Mouse (Mus musculus) regulatory T cell (primary cell): ENCODE data around the gene F10.
"Not testable (repeated sequence)": the region's sequence is repeated elsewhere in the genome, so short reads cannot be mapped to it uniquely, and the experiment has no call there.

ENCODE experiments used
- in situ Hi-C: fragments of 300-600 bp; cut with MboI, MseI; formaldehyde crosslinking; loops from one replicate; pipeline ENCODE4 v1.15.1; 2025; ENCODE audit warnings: high pct_unique_total_duplicates

F10 gene

DNA sequence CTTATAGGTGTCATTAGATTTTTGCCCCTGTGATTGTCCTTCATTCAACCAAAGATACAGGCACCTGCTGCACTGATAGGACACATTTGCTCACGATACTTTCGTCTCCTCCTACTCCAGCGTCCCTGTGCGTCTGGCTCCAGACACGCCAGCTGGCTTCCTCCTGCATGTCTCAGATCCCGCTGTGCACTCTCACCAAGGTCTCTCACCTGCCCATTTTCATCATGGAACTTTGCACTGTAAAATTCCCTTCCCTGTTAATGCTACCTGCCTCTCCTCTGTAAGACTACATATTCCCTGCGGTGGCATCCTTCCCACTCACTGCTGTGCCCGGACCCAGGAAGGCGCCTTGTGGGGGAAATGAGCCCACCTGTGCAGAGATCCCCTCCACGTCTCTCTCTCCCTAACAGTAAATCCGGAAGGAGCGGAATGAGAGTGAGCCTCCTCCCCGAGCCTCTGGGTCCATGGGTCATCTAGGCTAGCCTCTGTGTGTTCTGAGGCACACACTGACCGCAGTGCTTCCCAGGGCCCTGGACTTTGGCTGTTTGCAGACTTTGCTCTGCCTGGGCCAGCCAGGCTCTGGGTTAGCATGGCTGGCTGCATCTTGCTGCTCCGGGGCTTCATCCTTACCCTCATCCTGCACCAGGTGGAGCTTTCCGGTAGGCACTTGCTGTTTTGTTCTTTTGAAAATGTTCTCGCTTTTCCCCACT is 23.5 kb downstream of the F10 start, which contains the start of gene Proz:
Proz (plus strand) TSS at position 474 of the 710 bp plus-strand sequence.
- in situ Hi-C loops, result no loop called here

DNA sequence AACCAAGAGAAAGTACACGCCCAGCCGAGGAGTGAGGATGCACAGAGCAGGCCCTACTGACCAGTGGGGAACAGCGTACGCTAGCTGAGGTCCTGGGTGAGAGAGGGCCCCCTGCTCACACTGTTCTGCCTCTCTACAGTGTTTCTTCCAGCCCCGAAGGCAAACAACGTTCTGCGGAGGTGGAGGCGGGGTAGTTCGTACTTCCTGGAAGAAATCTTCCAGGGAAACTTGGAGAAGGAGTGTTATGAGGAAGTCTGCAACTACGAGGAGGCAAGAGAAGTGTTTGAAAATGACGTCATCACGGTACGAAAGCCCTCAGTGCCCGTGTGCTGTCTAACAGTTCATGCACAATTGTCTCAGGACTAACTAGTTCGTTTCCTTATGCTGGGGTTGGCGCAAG is 26.0 kb downstream of the F10 start:
- in situ Hi-C loops, result no loop called here

DNA sequence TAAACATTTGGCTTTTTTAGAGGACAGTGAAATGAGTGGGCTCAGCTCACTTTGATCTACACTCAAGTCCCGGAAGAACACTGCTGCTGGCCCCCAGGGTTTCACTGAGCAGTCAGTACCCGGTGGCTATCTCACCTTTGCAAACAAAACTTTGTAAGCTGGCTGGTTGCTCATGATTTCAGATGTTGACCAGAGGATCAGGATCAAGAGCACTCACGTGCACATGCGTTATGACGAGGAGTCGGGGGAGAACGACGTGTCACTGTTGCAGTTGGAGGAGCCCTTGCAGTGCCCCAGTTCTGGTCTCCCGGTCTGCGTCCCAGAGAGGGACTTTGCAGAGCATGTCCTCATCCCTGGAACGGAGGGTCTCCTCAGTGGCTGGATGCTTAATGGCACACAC is 36.1 kb downstream of the F10 start:
- in situ Hi-C loops, result no loop called here

DNA sequence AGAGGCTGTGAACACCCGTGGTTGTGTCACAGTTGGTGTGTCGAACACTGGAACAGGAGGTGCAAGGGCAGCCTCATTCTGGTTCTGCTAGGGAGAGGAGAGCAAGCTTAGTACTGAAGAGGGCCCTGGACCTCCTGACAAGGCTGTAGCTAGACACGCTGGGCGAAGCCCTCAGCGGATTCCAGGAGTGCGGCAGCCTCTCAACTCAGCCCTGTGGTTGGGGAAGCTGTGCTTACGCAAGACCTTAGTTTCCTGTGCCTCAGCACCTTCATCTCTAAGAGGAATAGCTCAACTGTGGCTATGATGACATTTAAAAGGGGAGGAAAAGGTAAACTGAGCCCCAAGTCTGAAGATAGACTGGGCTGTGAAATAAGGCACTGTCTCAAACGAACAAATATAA is 37.9 kb downstream of the F10 start:
- in situ Hi-C loops, result no loop called here

DNA sequence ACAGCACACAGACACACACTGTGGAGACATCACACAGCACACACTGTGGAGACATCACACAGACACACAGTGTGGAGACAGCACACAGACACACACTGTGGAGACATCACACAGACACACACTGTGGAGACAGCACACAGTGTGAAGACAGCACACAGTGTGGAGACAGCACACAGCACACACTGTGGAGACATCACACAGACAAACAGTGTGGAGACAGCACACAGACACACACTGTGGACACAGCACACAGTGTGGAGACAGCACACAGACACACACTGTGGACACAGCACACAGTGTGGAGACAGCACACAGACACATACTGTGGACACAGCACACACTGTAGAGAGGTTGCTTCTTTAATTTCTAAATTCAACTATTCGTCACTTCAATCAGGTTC is 38.5 kb downstream of the F10 start:
- in situ Hi-C loops, result not testable (repeated sequence)

DNA sequence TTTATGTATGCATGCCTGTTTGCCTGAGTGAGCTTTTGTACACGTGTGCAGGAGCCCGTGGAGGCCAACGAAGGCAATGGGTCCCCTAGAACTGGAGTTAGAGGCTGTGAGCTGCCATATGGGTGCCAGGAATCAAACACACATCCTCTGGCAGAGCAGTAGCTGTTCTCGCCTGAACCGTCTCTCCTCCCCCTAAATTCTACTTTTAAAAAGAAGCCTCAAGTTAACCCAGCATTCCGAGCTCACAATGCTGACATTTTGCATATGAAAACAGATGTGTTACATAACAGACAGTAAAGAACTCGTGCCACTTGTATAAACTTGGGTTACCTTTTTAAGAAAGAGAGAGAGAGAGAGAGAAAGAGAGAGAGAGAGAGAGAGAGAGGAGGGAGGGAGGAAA is 40.4 kb downstream of the F10 start:
- in situ Hi-C loops, result no loop called here

DNA sequence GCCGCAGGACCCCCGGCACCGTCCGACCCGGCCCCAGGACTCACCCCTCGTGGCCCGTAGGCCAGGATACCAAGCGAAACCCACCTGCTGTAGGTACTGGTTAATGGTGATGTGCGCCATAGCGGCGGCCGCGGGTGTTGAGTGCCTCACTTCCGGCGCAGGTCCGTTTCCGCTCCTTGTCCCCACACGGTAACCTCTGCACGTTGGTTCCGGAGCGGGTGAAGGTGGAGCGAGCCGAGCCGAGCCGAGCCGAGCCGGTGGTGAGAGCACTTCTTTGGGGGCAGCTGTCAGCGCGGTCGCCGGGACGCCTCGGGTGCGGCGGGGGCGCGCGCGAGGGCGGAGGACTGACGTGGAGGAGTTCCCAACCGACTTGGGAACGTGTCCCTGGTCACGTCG is 67.6 kb downstream of the F10 start:
- in situ Hi-C loops, result loop anchor here (5.0 kb wide), 2 partner anchors 233 to 1547 kb away; partner anchors contain the start of genes Ing1 and Tfdp1

DNA sequence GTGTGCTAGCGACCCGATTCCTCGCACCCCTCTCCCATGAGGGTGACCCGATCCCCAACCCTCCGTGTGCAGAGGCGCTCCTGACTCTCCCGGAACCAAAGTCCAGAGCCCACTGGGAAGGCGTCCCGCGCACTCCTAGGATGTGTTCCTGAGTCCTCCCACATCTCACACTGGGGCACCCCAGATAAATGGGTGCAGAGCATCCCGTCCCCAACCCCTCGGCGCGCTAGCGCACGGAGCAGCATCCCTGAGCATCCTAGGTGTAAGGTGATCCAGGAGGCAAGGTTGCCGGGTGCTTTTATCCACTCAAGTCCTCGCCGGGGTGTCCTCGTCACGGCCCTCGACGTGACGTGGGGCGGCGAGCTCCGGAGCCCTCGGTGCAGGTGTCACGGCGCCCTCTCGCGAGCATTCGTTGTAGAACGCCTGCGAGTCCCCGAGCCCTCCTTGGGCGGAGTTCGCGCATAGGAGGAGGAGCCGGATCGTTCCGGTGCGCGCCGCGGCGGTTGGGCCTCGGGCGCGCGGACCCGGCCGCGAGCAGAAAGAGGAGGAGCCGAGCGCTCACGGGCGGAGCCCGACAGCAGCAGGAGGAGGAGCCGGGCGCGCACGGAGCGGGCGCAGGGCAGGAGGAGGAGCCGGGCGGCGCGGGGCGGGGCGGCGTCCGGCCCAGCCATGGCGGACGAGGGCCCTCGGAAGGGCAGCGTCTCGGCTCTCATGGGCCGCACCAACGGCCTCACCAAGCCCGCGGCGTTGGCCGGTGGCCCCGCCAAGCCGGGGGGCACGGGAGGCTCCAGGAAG is 68.2 kb downstream of the F10 start, which contains the start of the genes Pcid2 and Cul4a:
Pcid2 (minus strand) TSS at position 373 of the 795 bp plus-strand sequence.
Cul4a (plus strand) TSS at position 535 of the 795 bp plus-strand sequence.
- in situ Hi-C loops, result loop anchor here (5.0 kb wide), 2 partner anchors 232 to 1548 kb away; partner anchors contain the start of genes Ing1 and Tfdp1

DNA sequence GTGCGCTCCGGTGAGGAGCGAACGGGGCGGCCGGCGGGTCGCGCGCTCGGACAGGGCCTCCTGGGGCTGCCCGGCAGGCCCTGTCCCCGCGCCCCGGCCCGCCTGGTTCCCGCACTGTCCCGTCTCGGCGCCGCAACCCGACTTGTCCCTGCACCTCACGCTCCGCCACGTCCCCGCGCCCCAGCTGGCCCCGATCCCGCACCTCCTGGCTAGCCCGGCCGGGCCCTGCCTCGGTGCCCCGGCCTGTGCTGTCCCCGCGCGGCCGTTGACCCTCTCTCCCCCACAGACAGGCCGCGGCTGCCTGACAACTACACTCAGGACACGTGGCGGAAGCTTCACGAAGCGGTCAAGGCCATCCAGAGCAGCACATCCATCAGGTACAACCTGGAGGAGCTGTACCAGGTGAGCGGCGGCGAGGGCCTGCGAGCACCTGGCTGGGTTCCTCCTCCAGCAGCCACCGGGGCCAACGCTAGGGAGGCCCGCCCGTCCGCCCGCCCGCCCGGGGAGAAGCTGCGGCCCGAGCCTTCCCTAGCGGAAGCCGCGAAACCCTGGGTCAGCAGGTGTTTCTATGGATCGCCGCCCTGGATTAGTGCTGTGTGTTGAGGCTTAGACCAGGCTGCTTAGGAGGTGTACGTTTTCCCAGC is 68.9 kb downstream of the F10 start:
- in situ Hi-C loops, result loop anchor here (5.0 kb wide), 2 partner anchors 231 to 1549 kb away; partner anchors contain the start of genes Ing1 and Tfdp1
